Mouse (Mus musculus): Measurements from ENCODE around the gene H2-Oa. TPM values are rescaled to one million over a fixed set of nuclear protein-coding genes. Genes with fewer than 3 reads are reported as not detected.

Gene H2-Oa
- total and polyA plus RNA-seq, 2 experiments from 2014 or later: 0.31 TPM; not detected in 1

DNA sequence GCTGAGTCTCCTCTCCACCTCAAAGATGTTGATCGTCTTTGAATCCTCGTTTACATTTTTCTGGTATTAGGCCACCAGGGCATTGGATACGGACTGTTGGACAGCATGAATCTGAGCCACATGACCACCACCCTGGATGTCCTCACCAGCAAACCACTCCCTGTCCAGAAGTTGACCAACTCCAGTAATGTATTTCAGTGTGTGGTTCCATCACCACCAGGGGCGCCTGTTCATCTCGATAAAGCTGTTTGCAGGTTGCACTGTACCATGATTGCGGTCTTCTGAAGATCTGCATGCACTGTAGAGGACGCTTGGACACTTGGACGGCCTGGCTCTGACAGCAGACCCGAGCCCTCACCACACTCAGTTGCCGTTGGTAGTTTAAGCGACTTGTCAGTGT lies 41.1 kb downstream of the H2-Oa start:
- WGBS: 83% methylated on average over 11 of the region's 11 CpGs
- peaks cover 8% of the 10 kb centered on the region for H3K27me3 ChIP-seq (ENCODE audit: insufficient read depth, low read length)
- no peak overlapping the region for H3K27ac ChIP-seq
- peak; percentile 52 for TF ChIP-seq CTCF (IDR thresholded peaks at IDR 0.05; ENCODE audit: low read depth)
- no peak overlapping the region for H3K4me2 ChIP-seq (ENCODE audit: low read depth, low read length)
- no peak overlapping the region for H3K4me3 ChIP-seq (ENCODE audit: low read length)
- no peak overlapping the region for H3K9ac ChIP-seq (replicated peaks; ENCODE audit: low read length)
- H3K9me3 ChIP-seq (ENCODE audit: low read length): no peaks in the 10 kb centered on the region
- DNase-seq (ENCODE audit: low spot score) (peak; percentile 12), ATAC-seq (no peak)
- H3K36me3 ChIP-seq (ENCODE audit: insufficient read depth, low read length): no peaks in the 10 kb centered on the region
- no peaks in the 10 kb centered on the region for H3K4me1 ChIP-seq (ENCODE audit: insufficient read depth, low read length)

DNA sequence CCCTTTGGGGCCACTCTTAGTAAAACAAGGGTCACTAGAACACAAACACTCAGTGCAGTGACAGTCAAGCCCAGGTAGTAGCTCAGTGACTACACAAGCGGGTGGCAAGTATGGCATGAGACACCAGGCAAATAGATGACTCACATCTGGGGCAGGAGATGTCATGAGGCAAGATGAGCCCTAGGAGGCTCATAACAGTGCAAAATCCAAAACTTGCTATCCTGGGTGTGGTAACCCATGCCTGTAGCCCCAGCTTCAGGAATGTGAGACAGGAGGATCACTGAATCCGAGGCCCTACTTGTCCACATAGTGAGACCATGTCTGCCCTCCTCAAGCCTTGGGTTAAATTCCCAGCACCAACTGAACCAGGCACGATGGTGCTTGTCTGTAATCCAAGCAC lies 42.3 kb downstream of the H2-Oa start:
- Histone ChIP-seq H3K4me1 (ENCODE audit: insufficient read depth, low read length) (peaks cover 4% of the 10 kb centered on the region; the same call in 1 of the 2 replicates), H3K36me3 (ENCODE audit: insufficient read depth, low read length) (no peaks in the 10 kb centered on the region), H3K4me3 (ENCODE audit: low read length) (no peak overlapping the region), H3K9ac (replicated peaks; ENCODE audit: low read length) (no peak overlapping the region), H3K9me3 (ENCODE audit: low read length) (no peaks in the 10 kb centered on the region), H3K4me2 (ENCODE audit: low read depth, low read length) (no peak overlapping the region), H3K27me3 (ENCODE audit: insufficient read depth, low read length) (peaks cover 19% of the 10 kb centered on the region), H3K27ac (no peak overlapping the region)
- DNase-seq (ENCODE audit: low spot score) (no peak), ATAC-seq (no peak)
- TF ChIP-seq CTCF (IDR thresholded peaks at IDR 0.05; ENCODE audit: low read depth): no peak
- WGBS: 91% methylated on average over 3 of the region's 3 CpGs

DNA sequence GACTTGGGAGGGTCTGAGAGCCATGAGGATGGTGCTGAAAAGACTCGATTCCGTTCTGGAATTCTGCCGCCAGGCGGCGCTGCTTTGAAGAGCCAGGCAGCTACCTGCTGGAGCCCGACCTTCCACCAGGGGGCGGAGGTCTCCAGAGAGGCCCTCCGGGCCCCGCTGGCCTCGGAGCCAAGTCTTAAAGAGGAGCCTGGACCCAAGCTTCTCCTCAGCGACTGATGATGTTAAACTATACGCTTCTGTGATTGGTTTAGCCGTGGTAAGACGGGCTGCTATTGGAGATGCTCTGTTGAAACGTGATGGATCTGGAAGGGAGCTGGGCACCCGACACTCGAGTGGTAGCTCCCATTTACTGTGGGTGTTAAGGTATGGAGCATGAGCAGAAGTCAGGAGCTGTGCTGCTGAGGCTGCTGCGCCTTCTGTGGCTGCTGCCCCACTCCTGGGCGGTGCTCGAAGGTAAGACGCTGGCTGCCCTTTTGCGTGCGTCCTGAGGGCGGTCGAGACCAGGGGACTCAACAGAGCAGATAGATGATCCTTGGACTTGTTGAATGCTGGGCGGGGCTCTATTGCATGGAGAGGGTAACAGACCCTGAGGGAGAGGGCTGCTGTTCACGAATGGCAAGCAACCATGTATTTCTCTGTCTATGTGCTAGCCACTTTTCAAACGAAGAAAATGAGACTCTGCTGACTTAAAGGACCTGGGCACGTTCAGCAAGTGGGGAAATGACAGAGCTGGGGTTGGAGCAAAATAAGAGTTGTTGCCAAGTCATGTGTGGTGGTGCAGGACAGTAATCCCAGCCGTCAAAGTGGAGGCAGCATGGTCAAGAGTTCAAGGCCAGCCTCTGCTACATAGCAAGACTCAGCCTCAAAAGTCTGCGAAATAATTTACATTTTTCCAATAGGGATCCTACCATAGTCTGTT lies 43.4 kb downstream of the H2-Oa start:
- DNase-seq (ENCODE audit: low spot score) (peak; percentile 99), ATAC-seq (peak; percentile 99)
- 6% methylated on average over 31 of the region's 31 CpGs for WGBS
- Histone ChIP-seq H3K4me3 (ENCODE audit: low read length) (peak overlapping the region; percentile 38), H3K27me3 (ENCODE audit: insufficient read depth, low read length) (peaks cover 27% of the 10 kb centered on the region), H3K36me3 (ENCODE audit: insufficient read depth, low read length) (no peaks in the 10 kb centered on the region), H3K4me1 (ENCODE audit: insufficient read depth, low read length) (peaks cover 4% of the 10 kb centered on the region; the same call in 1 of the 2 replicates), H3K9ac (replicated peaks; ENCODE audit: low read length) (no peak overlapping the region), H3K4me2 (ENCODE audit: low read depth, low read length) (peak overlapping the region; percentile 74), H3K9me3 (ENCODE audit: low read length) (no peaks in the 10 kb centered on the region), H3K27ac (0 out of 2 replicates have a peak overlapping the region, but pooled peaks have one; percentile 12)
- TF ChIP-seq CTCF (IDR thresholded peaks at IDR 0.05; ENCODE audit: low read depth): peak; percentile 100

DNA sequence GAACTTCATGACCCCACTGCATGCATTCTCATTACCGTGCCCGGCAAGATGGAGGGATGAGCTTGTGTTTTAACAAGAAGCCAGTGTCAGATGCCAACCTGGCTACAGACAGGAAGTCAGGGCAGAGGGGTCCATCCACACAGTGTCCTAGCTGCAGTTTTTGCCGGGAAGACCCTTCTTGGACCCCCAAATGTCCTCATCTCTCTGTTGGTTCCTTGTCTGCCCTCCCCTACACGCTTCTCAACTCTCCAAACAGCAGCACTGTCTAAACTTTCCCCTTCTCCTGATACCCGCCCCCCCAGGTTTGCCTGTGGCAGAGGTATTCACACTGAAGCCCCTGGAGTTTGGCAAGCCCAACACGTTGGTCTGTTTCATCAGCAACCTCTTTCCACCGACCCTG lies 45.5 kb downstream of the H2-Oa start:
- WGBS: 65% methylated on average over 7 of the region's 7 CpGs

DNA sequence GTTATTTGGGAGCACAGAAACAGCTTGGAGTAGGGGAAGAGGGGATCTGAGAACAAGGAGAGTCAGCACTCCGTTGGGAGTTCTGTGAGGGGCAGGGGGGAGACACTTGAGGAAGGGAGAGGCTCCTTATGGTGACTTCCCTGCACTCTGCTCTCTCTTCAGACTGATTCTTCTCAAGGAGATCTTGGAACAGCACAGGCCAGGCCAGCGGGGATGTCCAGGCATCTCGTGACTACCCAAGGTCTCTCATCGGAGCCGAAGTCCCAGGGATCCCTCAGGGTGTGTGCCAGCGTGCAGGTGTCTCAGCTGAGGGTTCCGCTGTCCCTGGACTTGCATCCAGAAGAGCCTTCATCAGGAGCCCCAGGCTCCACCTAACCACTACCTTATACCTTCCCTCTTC lies 46.5 kb downstream of the H2-Oa start:
- Histone ChIP-seq H3K4me1 (ENCODE audit: insufficient read depth, low read length) (peaks cover 4% of the 10 kb centered on the region; the same call in 1 of the 2 replicates), H3K36me3 (ENCODE audit: insufficient read depth, low read length) (no peaks in the 10 kb centered on the region), H3K4me3 (ENCODE audit: low read length) (no peak overlapping the region), H3K27me3 (ENCODE audit: insufficient read depth, low read length) (peaks cover 33% of the 10 kb centered on the region), H3K27ac (no peak overlapping the region), H3K9me3 (ENCODE audit: low read length) (no peaks in the 10 kb centered on the region), H3K9ac (replicated peaks; ENCODE audit: low read length) (no peak overlapping the region), H3K4me2 (ENCODE audit: low read depth, low read length) (no peak overlapping the region)
- TF ChIP-seq CTCF (IDR thresholded peaks at IDR 0.05; ENCODE audit: low read depth): no peak
- 78% methylated on average over 7 of the region's 7 CpGs for WGBS
- no peak for DNase-seq (ENCODE audit: low spot score)
- no peak for ATAC-seq

More for the DNA sequence above, 45.5 kb downstream of the H2-Oa start:
- Histone ChIP-seq H3K27ac (no peak overlapping the region), H3K27me3 (ENCODE audit: insufficient read depth, low read length) (peaks cover 33% of the 10 kb centered on the region), H3K36me3 (ENCODE audit: insufficient read depth, low read length) (no peaks in the 10 kb centered on the region), H3K4me1 (ENCODE audit: insufficient read depth, low read length) (peaks cover 4% of the 10 kb centered on the region; the same call in 1 of the 2 replicates), H3K4me3 (ENCODE audit: low read length) (no peak overlapping the region), H3K9me3 (ENCODE audit: low read length) (no peaks in the 10 kb centered on the region), H3K4me2 (ENCODE audit: low read depth, low read length) (no peak overlapping the region), H3K9ac (replicated peaks; ENCODE audit: low read length) (no peak overlapping the region)
- ATAC-seq: no peak
- no peak for DNase-seq (ENCODE audit: low spot score)
- no peak for TF ChIP-seq CTCF (IDR thresholded peaks at IDR 0.05; ENCODE audit: low read depth)

DNA sequence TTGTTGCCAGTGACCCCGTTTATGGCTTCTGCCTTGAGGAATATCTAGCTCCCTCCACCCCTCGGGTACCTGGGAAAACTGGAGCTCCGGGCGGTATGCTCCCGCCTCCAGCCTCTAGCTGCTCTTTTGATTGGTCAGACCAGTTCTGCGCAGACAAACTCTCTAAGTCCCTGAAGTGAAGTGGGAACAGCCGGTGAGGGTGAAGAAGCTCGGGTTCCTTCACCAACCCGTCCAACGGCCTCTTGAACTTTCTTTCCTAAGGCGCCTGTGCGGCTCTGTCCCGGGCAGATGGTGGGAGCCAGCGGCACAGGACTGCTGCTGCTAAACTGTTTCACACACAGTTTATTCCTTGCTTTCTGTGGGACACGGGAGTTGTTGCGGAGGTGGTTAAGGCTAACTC lies 47.3 kb downstream of the H2-Oa start:
- H3K4me2 ChIP-seq (ENCODE audit: low read depth, low read length): peak overlapping the region; percentile 49
- ATAC-seq: no peak
- H3K4me1 ChIP-seq (ENCODE audit: insufficient read depth, low read length): peaks cover 4% of the 10 kb centered on the region; the same call in 1 of the 2 replicates
- no peak for DNase-seq (ENCODE audit: low spot score)
- WGBS: 1% methylated on average over 16 of the region's 16 CpGs
- peak overlapping the region; percentile 10 for H3K4me3 ChIP-seq (ENCODE audit: low read length)
- peaks cover 33% of the 10 kb centered on the region for H3K27me3 ChIP-seq (ENCODE audit: insufficient read depth, low read length)
- H3K27ac ChIP-seq: no peak overlapping the region
- 0 out of 2 replicates have a peak overlapping the region, but pooled peaks have one; percentile 2 for H3K9ac ChIP-seq (replicated peaks; ENCODE audit: low read length)
- no peaks in the 10 kb centered on the region for H3K9me3 ChIP-seq (ENCODE audit: low read length)
- TF ChIP-seq CTCF (IDR thresholded peaks at IDR 0.05; ENCODE audit: low read depth): no peak
- H3K36me3 ChIP-seq (ENCODE audit: insufficient read depth, low read length): no peaks in the 10 kb centered on the region
